Mouse (Mus musculus) spleen, adult 2 months (tissue): Measurements from ENCODE around the gene Hoxb13. TPM values are rescaled to one million over a fixed set of nuclear protein-coding genes. Genes with fewer than 3 reads are reported as not detected.
A peak's percentile ranks its signal among the peaks of the same experiment; 100 is the strongest.

Experiments
- DNase-seq, 2 experiments: peaks; one replicate each; pipeline versions ENCODE4 v3.0.0 to v3.0.0-alpha.2; 2012 to 2021; ENCODE audit warnings: low spot score in 2 of 2, low read depth in 1 of 2
- H3K27ac ChIP-seq: fragments of 200-500 bp; 2 replicates; pipeline ENCODE4 v1.5.1; 2012; ENCODE audit warnings: low read length, inconsistent platforms; ENCODE audit not compliant: insufficient read depth
- H3K27me3 ChIP-seq: fragments of 200-500 bp; 2 replicates; pipeline ENCODE4 v1.6.1; 2012; ENCODE audit warnings: mild to moderate bottlenecking, moderate library complexity, low read length, inconsistent platforms; ENCODE audit not compliant: control insufficient read depth, insufficient read depth
- H3K36me3 ChIP-seq: fragments of 200-500 bp; 2 replicates; pipeline ENCODE4 v1.6.1; 2012; ENCODE audit warnings: mild to moderate bottlenecking, low read length, inconsistent platforms; ENCODE audit not compliant: control insufficient read depth, insufficient read depth
- H3K4me1 ChIP-seq: fragments of 200-500 bp; 2 replicates; pipeline ENCODE4 v1.6.1; 2011; ENCODE audit warnings: inconsistent platforms; ENCODE audit not compliant: control insufficient read depth, insufficient read depth, insufficient read length
- H3K4me3 ChIP-seq: fragments of 200-500 bp; 2 replicates; pipeline ENCODE4 v1.5.1; 2011; ENCODE audit warnings: mild to moderate bottlenecking, inconsistent platforms; ENCODE audit not compliant: insufficient read depth, insufficient read length; ENCODE audit errors: extremely low read depth
- CTCF ChIP-seq: fragments of 200-500 bp; IDR thresholded peaks from 2 replicates; pipeline ENCODE4 v1.5.1; 2011; ENCODE audit warnings: mild to moderate bottlenecking, inconsistent platforms; ENCODE audit not compliant: insufficient read depth, insufficient read length, insufficient replicate concordance; ENCODE audit errors: extremely low read depth
- POLR2A ChIP-seq: fragments of 200-500 bp; IDR thresholded peaks from 2 replicates; pipeline ENCODE4 v1.6.1; 2011; ENCODE audit warnings: low read depth, low read length, inconsistent platforms
- WGBS: fragments of 180-500 bp; shearing (Covaris S2); methylation state at CpG from one replicate; pipeline ENCODE4 v1.1.7; 2018; 5-methylcytosine and 5-hydroxymethylcytosine counted together
- polyA plus RNA-seq: library from polyadenylated mRNA; depleted of rRNA; stranded (reverse); fragments of >200 nt; gene quantifications from 2 replicates; pipeline ENCODE4 v1.2.3, GENCODE M21; 2012; rRNA removed

The Hoxb13 gene
- polyA plus RNA-seq = not detected in 2 replicates

DNA sequence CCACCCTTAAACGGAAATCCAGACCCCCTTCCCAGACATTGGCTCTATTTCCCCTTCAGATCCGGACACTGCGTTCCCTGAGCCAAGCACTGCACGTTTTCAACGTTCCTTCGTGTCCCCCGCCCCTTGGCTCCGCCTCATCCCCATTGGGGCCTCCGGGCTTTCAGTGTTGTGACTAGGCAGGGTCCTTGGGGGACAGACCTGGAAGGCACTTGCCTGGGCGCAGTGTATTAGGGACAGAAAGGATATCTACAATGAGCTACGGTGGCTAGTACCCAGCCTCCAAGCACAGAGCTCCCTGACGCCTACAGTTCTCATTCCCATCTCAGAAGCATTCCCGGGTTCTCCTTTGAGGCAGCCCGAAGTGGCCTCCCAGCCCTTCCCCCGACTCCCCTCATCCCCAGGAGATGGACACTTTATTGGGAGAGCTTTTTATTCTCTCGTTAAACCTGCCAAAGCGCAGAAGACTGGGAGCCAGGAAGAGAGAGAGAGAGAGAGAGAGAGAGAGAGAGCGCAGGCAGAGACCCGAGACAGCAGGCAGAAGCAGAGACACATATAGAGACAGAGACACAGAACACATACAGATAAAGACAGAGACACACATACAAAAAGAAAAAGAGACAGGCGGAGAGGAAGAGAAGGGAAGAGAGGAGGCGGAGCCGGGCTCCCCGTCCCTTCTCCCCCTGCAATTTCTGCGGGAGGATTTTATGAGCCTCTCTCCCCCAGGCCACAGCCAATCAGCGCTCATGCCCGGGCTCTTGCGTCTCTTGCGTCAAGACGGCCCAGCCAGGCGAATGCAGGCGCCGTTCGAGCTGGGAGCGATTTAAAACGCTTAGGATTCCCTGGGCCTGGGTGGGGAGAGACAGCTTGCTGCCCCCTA, at the start of gene Hoxb13:
Gene Hoxb13 (plus strand): TSS at position 796 of the 880 bp plus-strand sequence.
- Histone ChIP-seq H3K36me3 (no peaks in the 10 kb centered on the region), H3K4me3 (no peak within 1 kb of the TSS), H3K27ac (no peak within 1 kb of the TSS), H3K27me3 (peaks cover 32% of the 10 kb centered on the region), H3K4me1 (no peaks in the 10 kb centered on the region)
- no peak for DNase-seq
- no peak for TF ChIP-seq CTCF
- no peak for TF ChIP-seq POLR2A
- WGBS = 5% methylated on average over 35 of the region's 35 CpGs

GRCm38 (mm10) chr11:96145622-96146270, 48.4 kb upstream of the Hoxb13 start:
- Histone ChIP-seq H3K4me1 (no peaks in the 10 kb centered on the region; the same call in 1 of the 2 replicates), H3K27me3 (no peaks in the 10 kb centered on the region), H3K27ac (no peak overlapping the region), H3K4me3 (no peak overlapping the region), H3K36me3 (no peaks in the 10 kb centered on the region)
- TF ChIP-seq CTCF (peak; percentile 38; the same call in 1 of the 2 replicates), POLR2A (no peak)
- 4% methylated on average over 15 of the region's 15 CpGs for WGBS
- peak in 1 of 2 experiments; percentile 9 for DNase-seq

- no peak for DNase-seq
- H3K27ac ChIP-seq = no peak overlapping the region
- no peaks in the 10 kb centered on the region for H3K36me3 ChIP-seq
- no peak for TF ChIP-seq CTCF
- TF ChIP-seq POLR2A = no peak
- WGBS = 58% methylated on average over 6 of the region's 6 CpGs
- H3K4me1 ChIP-seq = no peaks in the 10 kb centered on the region; the same call in 1 of the 2 replicates
- H3K4me3 ChIP-seq = no peak overlapping the region
- no peaks in the 10 kb centered on the region for H3K27me3 ChIP-seq
Observed at GRCm38 (mm10) chr11:96147471-96147870, 46.6 kb upstream of the Hoxb13 start.

- Histone ChIP-seq H3K4me3 (no peak overlapping the region), H3K36me3 (no peaks in the 10 kb centered on the region), H3K27ac (no peak overlapping the region), H3K4me1 (no peaks in the 10 kb centered on the region), H3K27me3 (no peaks in the 10 kb centered on the region; the same call in 1 of the 2 replicates)
- TF ChIP-seq POLR2A = no peak
- no peak for TF ChIP-seq CTCF
- DNase-seq = no peak
- WGBS = 58% methylated on average over 12 of the region's 12 CpGs
Observed at GRCm38 (mm10) chr11:96164769-96165168, 29.3 kb upstream of the Hoxb13 start.

- TF ChIP-seq CTCF = no peak
- TF ChIP-seq POLR2A = no peak
- no peaks in the 10 kb centered on the region for H3K36me3 ChIP-seq
- DNase-seq = no peak
- H3K27me3 ChIP-seq = peaks cover 8% of the 10 kb centered on the region
- WGBS = 31% methylated on average over 9 of the region's 9 CpGs
- no peak overlapping the region for H3K27ac ChIP-seq
- no peak overlapping the region for H3K4me3 ChIP-seq
- H3K4me1 ChIP-seq = no peaks in the 10 kb centered on the region
Observed at GRCm38 (mm10) chr11:96168125-96168524, 26.0 kb upstream of the Hoxb13 start.

GRCm38 (mm10) chr11:96169016-96169415, 25.1 kb upstream of the Hoxb13 start:
- no peak for DNase-seq
- no peak overlapping the region for H3K4me3 ChIP-seq
- no peak overlapping the region for H3K27ac ChIP-seq
- peaks cover 14% of the 10 kb centered on the region for H3K27me3 ChIP-seq
- WGBS = 21% methylated on average over 7 of the region's 7 CpGs
- no peaks in the 10 kb centered on the region for H3K4me1 ChIP-seq
- TF ChIP-seq POLR2A (no peak), CTCF (no peak)
- H3K36me3 ChIP-seq = no peaks in the 10 kb centered on the region

DNA sequence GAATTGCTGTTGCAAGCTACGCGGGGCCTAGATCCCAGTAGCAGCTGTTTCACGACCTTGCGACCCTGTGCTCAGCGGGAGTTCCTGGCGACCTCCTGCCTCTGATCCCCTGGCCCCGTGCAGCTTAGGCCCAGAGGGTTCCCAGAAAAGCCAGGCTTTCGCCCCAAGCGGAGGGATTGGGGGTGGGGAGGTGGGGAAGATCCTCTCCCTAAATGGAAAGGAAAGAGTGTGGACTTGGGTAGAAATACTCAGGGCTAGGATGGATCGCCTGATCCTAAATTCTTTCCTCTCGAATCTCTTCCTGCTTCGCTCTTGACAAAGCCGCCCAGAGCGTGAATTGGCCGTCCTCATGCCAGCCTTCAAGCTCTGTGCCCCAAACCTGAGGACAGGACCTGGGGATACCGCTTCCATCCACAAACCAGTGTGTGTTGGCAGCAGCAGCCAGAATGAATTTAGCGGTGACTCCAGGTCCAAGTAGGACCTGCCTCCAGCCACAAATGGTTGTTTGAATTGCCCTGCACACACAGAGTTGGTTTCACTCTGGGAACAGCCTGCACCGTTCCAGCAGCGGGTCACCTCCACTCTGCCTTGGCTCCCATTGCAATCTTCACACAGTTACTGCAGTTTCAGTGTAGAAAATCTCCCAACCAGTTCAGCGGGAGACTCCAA, 23.3 kb upstream of the Hoxb13 start:
- no peaks in the 10 kb centered on the region for H3K4me1 ChIP-seq
- 10% methylated on average over 20 of the region's 20 CpGs for WGBS
- H3K27ac ChIP-seq = no peak overlapping the region
- TF ChIP-seq CTCF (no peak), POLR2A (no peak)
- no peak overlapping the region for H3K4me3 ChIP-seq
- H3K36me3 ChIP-seq = no peaks in the 10 kb centered on the region
- peaks cover 18% of the 10 kb centered on the region for H3K27me3 ChIP-seq
- no peak for DNase-seq
